Comparison of ENCODE assay signal across 8 mouse cellular contexts in genomic region chr5:74194027-74194840, GRCm38 (mm10). TPM values are rescaled to one million over a fixed set of nuclear protein-coding genes. Genes with fewer than 3 reads are reported as not detected.
A peak's percentile ranks its signal among the peaks of the same experiment; 100 is the strongest.
DNase-seq lines count a peak whose midpoint lies in the region; ATAC-seq and TF ChIP-seq lines count a peak whose summit lies in the region.

No protein-coding gene starts in this region.

- no peak for TF ChIP-seq CTCF in bone marrow macrophage, adult 2 months (IDR thresholded peaks at IDR 0.05; ENCODE audit: low read depth, low read length)

- H3K9me3 ChIP-seq in kidney, embryonic 15.5 days (replicated peaks) = no peaks in the 10 kb centered on the region
- no peaks in the 10 kb centered on the region for H3K9me3 ChIP-seq in forebrain, embryonic 16.5 days (ENCODE audit: control insufficient read depth, low read length)
- no peaks in the 10 kb centered on the region for H3K9me3 ChIP-seq in midbrain, embryonic 11.5 days (ENCODE audit: control insufficient read depth, low read length)

- H3K36me3 ChIP-seq in kidney, embryonic 15.5 days = peaks cover 23% of the 10 kb centered on the region
- H3K36me3 ChIP-seq in forebrain, embryonic 16.5 days (ENCODE audit: control insufficient read depth, insufficient read depth) = no peaks in the 10 kb centered on the region
- peaks cover 4% of the 10 kb centered on the region; the same call in 1 of the 2 replicates for H3K36me3 ChIP-seq in midbrain, embryonic 11.5 days (ENCODE audit: control insufficient read depth, insufficient read depth, low read length)

- peak overlapping the region; percentile 94 for H3K9ac ChIP-seq in kidney, embryonic 15.5 days
- peak overlapping the region; percentile 80 for H3K9ac ChIP-seq in forebrain, embryonic 16.5 days (replicated peaks; ENCODE audit: low read depth, low read length)
- H3K9ac ChIP-seq in midbrain, embryonic 11.5 days (ENCODE audit: low read length) = peak overlapping the region; percentile 84

- H3K27ac ChIP-seq in kidney, embryonic 15.5 days = 0 out of 2 replicates have a peak overlapping the region, but pooled peaks have one; percentile 54
- H3K27ac ChIP-seq in bone marrow macrophage, adult 2 months (ENCODE audit: insufficient read depth, low read depth, low read length) = no peak overlapping the region
- no peak overlapping the region for H3K27ac ChIP-seq in forebrain, embryonic 16.5 days (ENCODE audit: low read length)
- H3K27ac ChIP-seq in midbrain, embryonic 11.5 days (ENCODE audit: low read depth, low read length) = no peak overlapping the region

- no peak for TF ChIP-seq POLR2A in bone marrow macrophage, adult 2 months (IDR thresholded peaks at IDR 0.05; ENCODE audit: borderline replicate concordance, low read depth, low read length)

- peaks cover 8% of the 10 kb centered on the region; the same call in 1 of the 2 replicates for H3K27me3 ChIP-seq in kidney, embryonic 15.5 days
- H3K27me3 ChIP-seq in forebrain, embryonic 16.5 days (replicated peaks; ENCODE audit: control insufficient read depth, insufficient read depth, low read length) = peaks cover 4% of the 10 kb centered on the region; the same call in 1 of the 2 replicates
- peaks cover 11% of the 10 kb centered on the region; the same call in 1 of the 2 replicates for H3K27me3 ChIP-seq in midbrain, embryonic 11.5 days (ENCODE audit: control insufficient read depth, insufficient read depth, low read length)

- no peak for ATAC-seq in kidney, embryonic 15.5 days (replicated peaks; ENCODE audit: low FRiP score)
- ATAC-seq in forebrain, embryonic 16.5 days = no peak
- ATAC-seq in midbrain, embryonic 11.5 days (ENCODE audit: low FRiP score) = no peak; the same call in 1 of the 2 replicates

- peaks cover 56% of the 10 kb centered on the region for H3K4me1 ChIP-seq in kidney, embryonic 15.5 days
- H3K4me1 ChIP-seq in bone marrow macrophage, adult 2 months (ENCODE audit: control insufficient read depth, insufficient read depth, low read length) = no peaks in the 10 kb centered on the region; the same call in 1 of the 2 replicates
- H3K4me1 ChIP-seq in forebrain, embryonic 16.5 days (replicated peaks; ENCODE audit: control insufficient read depth, insufficient read depth, low read length) = peaks cover 50% of the 10 kb centered on the region
- H3K4me1 ChIP-seq in midbrain, embryonic 11.5 days (ENCODE audit: control insufficient read depth, insufficient read depth, low read length) = peaks cover 17% of the 10 kb centered on the region

- peak overlapping the region; percentile 97 for H3K4me3 ChIP-seq in kidney, embryonic 15.5 days (replicated peaks)
- H3K4me3 ChIP-seq in bone marrow macrophage, adult 2 months (ENCODE audit: insufficient read depth, low read length) = peak overlapping the region; percentile 94
- H3K4me3 ChIP-seq in forebrain, embryonic 16.5 days (replicated peaks; ENCODE audit: low read length) = peak overlapping the region; percentile 86
- H3K4me3 ChIP-seq in midbrain, embryonic 11.5 days (ENCODE audit: low read depth, low read length) = peak overlapping the region; percentile 85

- no peak for DNase-seq in kidney, postnatal 25 days
- DNase-seq in midbrain, embryonic 11.5 days (ENCODE audit: low spot score, missing footprints) = no peak
- no peak for DNase-seq in spleen, postnatal 10 days (ENCODE audit: low spot score in 2 of 2)
- DNase-seq in Muller cell, postnatal 12 days (ENCODE audit: inconsistent ontology term) = no peak
- DNase-seq in yolk sac, embryonic 10.5 days (ENCODE audit: low spot score) = no peak

- WGBS in kidney, embryonic 15.5 days = 18% methylated on average over 16 of the region's 16 CpGs
- WGBS in forebrain, embryonic 16.5 days = 31% methylated on average over 16 of the region's 16 CpGs
- 26% methylated on average over 16 of the region's 16 CpGs for WGBS in midbrain, embryonic 11.5 days

- H3K4me2 ChIP-seq in kidney, embryonic 15.5 days = peak overlapping the region; percentile 99
- peak overlapping the region; percentile 97 for H3K4me2 ChIP-seq in forebrain, embryonic 16.5 days (ENCODE audit: low read length)
- H3K4me2 ChIP-seq in midbrain, embryonic 11.5 days = peak overlapping the region; percentile 94

RNA-seq across cellular contexts. Expression of gene Rasl11b, which starts 0.9 kb away (rescaled TPM):
- 60.3 and 63.1 TPM in 2 replicates for polyA plus RNA-seq in kidney, embryonic 15.5 days (2015; fragmentation: Nextera tagmentation; extraction: Ambion mirVana)
- polyA plus RNA-seq in bone marrow macrophage, adult 2 months (2012; ENCODE audit: insufficient read depth, insufficient read length, missing spikeins) = not detected in 2 replicates
- 31.2 and 41.5 TPM in 2 replicates for polyA plus RNA-seq in forebrain, embryonic 16.5 days (2015; fragmentation: Nextera tagmentation; extraction: Ambion mirVana)
- polyA plus RNA-seq in midbrain, embryonic 11.5 days (2014; fragmentation: Nextera tagmentation; extraction: Ambion mirVana) = 27.0 and 29.0 TPM in 2 replicates

Comparison
In these comparisons a context has a peak if more than half of its experiments do, and no peak if none do; other contexts are left out.
1. RNA of gene Rasl11b, which starts 0.9 kb away (polyA plus RNA-seq): 60.3 to 63.1 TPM in kidney, embryonic 15.5 days, 31.2 to 41.5 TPM in forebrain, embryonic 16.5 days and 27.0 to 29.0 TPM in midbrain, embryonic 11.5 days; not detected in bone marrow macrophage, adult 2 months; every median in the first group is over 10 times any median in the second.
2. Peak in every context shown above with its lines, with median percentiles within 50 percentile points of each other: H3K4me2 ChIP-seq, H3K4me3 ChIP-seq and H3K9ac ChIP-seq.